Mouse (Mus musculus) intestine, embryonic 15.5 days (tissue): ENCODE results near the gene Ddb1. TPM values are rescaled to one million over a fixed set of nuclear protein-coding genes. Genes with fewer than 3 reads are reported as not detected.

ENCODE experiments used
- ATAC-seq: fragments of 200-750 bp; cut with Nextera tagmentation; 2 replicates; pipeline ENCODE4 v1.8.0; 2017; ENCODE audit warnings: moderate TSS enrichment, moderate library complexity
- H3K27ac ChIP-seq: fragments of 300-500 bp; sonication (generic); 2 replicates; pipeline ENCODE4 v1.5.1; 2015; ENCODE audit warnings: mild to moderate bottlenecking, inconsistent platforms
- H3K27me3 ChIP-seq: fragments of 300-500 bp; sonication (generic); replicated peaks from 2 replicates; pipeline ENCODE4 v1.6.1; 2015; ENCODE audit warnings: inconsistent platforms
- H3K36me3 ChIP-seq: fragments of 300-500 bp; sonication (generic); 2 replicates; pipeline ENCODE4 v1.6.1; 2015; ENCODE audit warnings: inconsistent platforms
- H3K4me1 ChIP-seq: fragments of 300-500 bp; sonication (generic); replicated peaks from 2 replicates; pipeline ENCODE4 v1.6.1; 2015; ENCODE audit warnings: inconsistent platforms
- H3K4me2 ChIP-seq: fragments of 300-500 bp; sonication (generic); replicated peaks from 2 replicates; pipeline ENCODE4 v1.6.1; 2015; ENCODE audit warnings: mild to moderate bottlenecking, inconsistent platforms
- H3K4me3 ChIP-seq: fragments of 300-500 bp; sonication (generic); replicated peaks from 2 replicates; pipeline ENCODE4 v1.5.1; 2015; ENCODE audit warnings: inconsistent platforms
- H3K9ac ChIP-seq: fragments of 300-500 bp; sonication (generic); 2 replicates; pipeline ENCODE4 v1.6.1; 2015; ENCODE audit warnings: inconsistent platforms
- H3K9me3 ChIP-seq: fragments of 300-500 bp; sonication (generic); 2 replicates; pipeline ENCODE4 v1.6.1; 2016; ENCODE audit warnings: inconsistent platforms
- WGBS: fragments of 180-500 bp; shearing (Covaris S2); methylation state at CpG from one replicate; pipeline ENCODE4 v1.1.7; 2015; 5-methylcytosine and 5-hydroxymethylcytosine counted together
- polyA plus RNA-seq: library from polyadenylated mRNA; unstranded; fragments of >200 nt; fragmentation: Nextera tagmentation; extraction: Ambion mirVana; gene quantifications from 2 replicates; pipeline ENCODE4 v1.2.1, GENCODE M21; 2015

Ddb1 gene
- polyA plus RNA-seq, 1 experiment from 2014 or later: 278 TPM

DNA sequence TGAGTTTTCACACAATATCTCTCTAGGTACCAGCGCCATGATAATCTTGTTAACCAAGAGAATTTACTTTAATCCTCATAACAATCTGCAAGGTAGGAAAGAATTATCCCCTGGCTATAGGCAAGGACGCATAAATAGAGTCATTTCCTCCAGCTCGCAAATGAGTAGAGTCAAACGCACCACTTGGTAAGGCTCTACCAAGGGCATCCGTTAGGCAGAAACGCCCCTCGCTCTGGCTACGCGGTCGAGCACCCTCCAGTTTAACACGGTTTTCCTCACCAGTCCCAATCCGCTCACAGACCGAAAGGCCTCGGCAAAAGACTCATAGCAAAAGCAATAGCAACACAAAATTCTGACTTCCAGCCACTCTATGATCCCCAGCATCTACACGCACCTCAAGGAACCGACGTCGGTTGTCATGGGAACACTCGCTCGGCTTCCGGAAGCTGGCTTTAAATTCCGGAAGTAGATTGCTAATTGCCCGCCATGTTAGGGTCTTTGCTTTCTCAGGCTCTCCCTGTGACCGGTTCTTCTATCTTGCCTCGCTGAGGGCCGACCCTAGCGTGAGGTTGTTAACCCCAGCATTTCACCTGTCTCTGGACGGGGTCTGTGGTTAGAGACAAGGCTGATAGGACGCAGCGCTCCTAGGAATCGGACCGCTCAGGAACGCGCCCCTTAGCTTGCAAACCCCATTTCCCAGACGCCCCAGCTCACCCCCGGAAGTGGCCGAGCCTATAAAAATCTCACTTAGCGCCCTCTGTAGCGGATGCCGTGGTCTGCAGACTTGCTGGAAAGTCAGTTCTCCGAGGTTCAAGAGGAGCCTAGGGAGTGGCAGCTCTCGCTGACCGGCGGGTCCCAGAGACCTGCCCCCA lies 28.2 kb upstream of the Ddb1 start, which contains the start of the genes Cyb561a3 and Tmem138:
Gene Cyb561a3, plus strand, starts transcription at position 483 of the 872 bp plus-strand sequence.
Gene Tmem138, minus strand, starts transcription at position 673 of the 872 bp plus-strand sequence.
- Histone ChIP-seq H3K9me3 (no peaks in the 10 kb centered on the region), H3K36me3 (0 out of 2 replicates have a peak, but pooled peaks cover 8% of the 10 kb centered on the region), H3K4me1 (peaks cover 3% of the 10 kb centered on the region; the same call in 1 of the 2 replicates), H3K9ac (peak within 1 kb of the TSS; percentile 81), H3K27me3 (no peaks in the 10 kb centered on the region), H3K4me3 (peak within 1 kb of the TSS; percentile 68), H3K4me2 (peak within 1 kb of the TSS; percentile 83), H3K27ac (peak within 1 kb of the TSS; percentile 93)
- under 1% methylated on average over 44 of the region's 44 CpGs for WGBS
- peak; percentile 98 for ATAC-seq

DNA sequence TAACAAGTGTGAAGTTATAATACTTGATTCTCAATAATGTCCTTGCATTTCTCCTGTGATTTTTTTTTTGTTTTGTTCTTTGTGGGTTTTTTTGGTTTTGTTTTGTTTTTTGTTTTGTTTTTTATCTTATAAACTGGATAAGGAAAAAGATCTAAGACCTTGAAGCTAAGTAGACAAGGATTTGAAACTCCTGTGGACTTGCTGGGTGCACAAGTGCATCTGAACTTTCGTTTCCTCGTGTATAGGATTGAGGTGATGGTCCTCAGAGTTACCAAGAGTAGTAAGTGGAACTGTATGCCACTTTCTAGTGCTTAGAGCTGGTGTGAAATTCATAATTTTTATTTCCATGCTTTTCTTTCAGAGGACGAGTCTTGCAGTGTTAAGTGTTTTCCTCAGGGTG lies 25.0 kb upstream of the Ddb1 start:
- 0 out of 2 replicates have a peak, but pooled peaks cover under 1% of the 10 kb centered on the region for H3K36me3 ChIP-seq

DNA sequence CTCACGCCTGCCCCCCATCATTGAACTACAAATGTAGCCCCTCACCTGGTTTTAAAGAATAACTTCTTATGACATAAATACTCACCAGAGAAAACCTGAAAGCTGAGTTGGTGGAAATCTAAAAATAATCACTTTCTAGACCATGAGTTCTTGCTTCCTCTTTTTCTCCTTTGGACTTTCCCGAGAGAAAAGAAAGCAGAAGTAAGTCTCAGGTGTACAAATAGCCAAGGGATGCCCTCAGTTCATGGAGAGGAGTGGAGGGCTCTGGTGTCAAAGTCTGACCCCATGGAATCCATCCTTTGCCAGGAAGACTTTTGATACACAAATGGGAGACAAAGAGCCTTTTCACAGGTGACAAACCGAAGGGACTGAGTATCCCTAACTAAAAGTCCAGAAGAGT lies 24.4 kb upstream of the Ddb1 start:
- Histone ChIP-seq H3K27ac (no peak overlapping the region), H3K36me3 (no peaks in the 10 kb centered on the region), H3K4me3 (no peak overlapping the region), H3K9me3 (no peaks in the 10 kb centered on the region), H3K4me1 (peaks cover 3% of the 10 kb centered on the region; the same call in 1 of the 2 replicates), H3K9ac (no peak overlapping the region), H3K27me3 (no peaks in the 10 kb centered on the region), H3K4me2 (no peak overlapping the region)
- no peak for ATAC-seq
- WGBS: 81% methylated on average over 3 of the region's 3 CpGs

More for the DNA sequence above, 25.0 kb upstream of the Ddb1 start:
- Histone ChIP-seq H3K27ac (no peak overlapping the region), H3K9me3 (no peaks in the 10 kb centered on the region), H3K4me3 (no peak overlapping the region), H3K4me2 (no peak overlapping the region), H3K27me3 (no peaks in the 10 kb centered on the region), H3K9ac (no peak overlapping the region), H3K4me1 (peaks cover 3% of the 10 kb centered on the region; the same call in 1 of the 2 replicates)
- no peak for ATAC-seq
- 82% methylated on average over 3 of the region's 3 CpGs for WGBS

DNA sequence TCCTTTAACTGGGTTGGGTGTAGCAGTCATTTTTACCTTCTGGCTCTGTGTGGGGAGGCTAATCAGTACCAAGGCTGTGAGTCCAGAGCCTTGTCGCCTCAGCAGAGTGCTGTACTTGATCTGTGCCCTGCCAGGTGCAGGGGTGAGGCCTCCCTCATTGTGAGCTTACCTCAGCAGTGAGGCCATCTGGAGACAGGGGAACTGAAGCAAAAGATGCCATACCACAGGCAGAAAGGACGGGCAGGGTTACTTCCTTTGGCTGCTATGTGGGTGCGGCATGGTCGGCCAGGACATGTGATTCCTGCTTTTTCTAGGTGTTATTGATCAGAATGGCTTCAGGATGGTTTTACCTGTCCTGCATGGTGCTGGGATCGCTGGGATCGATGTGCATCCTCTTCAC lies 23.1 kb upstream of the Ddb1 start:
- H3K4me2 ChIP-seq: no peak overlapping the region
- H3K4me1 ChIP-seq: peaks cover 3% of the 10 kb centered on the region; the same call in 1 of the 2 replicates
- H3K27ac ChIP-seq: no peak overlapping the region
- ATAC-seq: no peak
- H3K27me3 ChIP-seq: no peaks in the 10 kb centered on the region
- no peak overlapping the region for H3K9ac ChIP-seq
- H3K9me3 ChIP-seq: no peaks in the 10 kb centered on the region
- H3K4me3 ChIP-seq: no peak overlapping the region
- H3K36me3 ChIP-seq: no peaks in the 10 kb centered on the region
- WGBS: 82% methylated on average over 6 of the region's 6 CpGs

DNA sequence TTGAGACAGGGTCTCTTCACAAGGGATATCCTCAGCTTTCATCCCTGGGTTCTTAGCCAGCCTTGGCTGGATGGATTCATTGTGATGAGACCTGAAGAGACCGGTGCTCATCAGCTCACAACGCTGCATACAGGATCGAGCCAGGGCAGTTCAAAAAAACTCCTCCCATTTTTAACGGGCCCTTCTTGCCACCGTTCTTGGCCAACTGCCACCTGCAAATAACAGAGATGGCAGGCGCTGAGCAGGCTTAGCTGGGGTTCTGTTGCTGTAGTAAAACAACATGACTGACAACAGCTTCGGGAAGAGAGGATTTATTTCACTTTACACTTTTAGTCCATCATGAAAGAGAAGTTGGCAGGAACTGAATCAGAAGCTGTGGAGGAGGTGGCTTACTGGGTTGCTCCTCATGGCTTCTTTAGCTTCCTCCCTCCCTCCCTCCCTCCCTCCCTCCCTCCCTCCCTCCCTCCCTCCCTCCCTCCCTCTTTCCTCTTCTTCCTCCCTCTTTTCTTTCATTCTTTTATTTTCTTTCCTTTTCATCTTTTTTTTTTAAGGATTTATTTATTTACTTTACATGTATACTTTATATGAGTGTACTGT lies 21.5 kb upstream of the Ddb1 start:
- no peak for ATAC-seq
- no peaks in the 10 kb centered on the region for H3K27me3 ChIP-seq
- H3K9me3 ChIP-seq: no peaks in the 10 kb centered on the region
- H3K4me1 ChIP-seq: no peaks in the 10 kb centered on the region
- H3K9ac ChIP-seq: no peak overlapping the region
- H3K27ac ChIP-seq: no peak overlapping the region
- H3K4me2 ChIP-seq: no peak overlapping the region
- H3K4me3 ChIP-seq: no peak overlapping the region
- 76% methylated on average over 7 of the region's 7 CpGs for WGBS
- H3K36me3 ChIP-seq: no peaks in the 10 kb centered on the region

DNA sequence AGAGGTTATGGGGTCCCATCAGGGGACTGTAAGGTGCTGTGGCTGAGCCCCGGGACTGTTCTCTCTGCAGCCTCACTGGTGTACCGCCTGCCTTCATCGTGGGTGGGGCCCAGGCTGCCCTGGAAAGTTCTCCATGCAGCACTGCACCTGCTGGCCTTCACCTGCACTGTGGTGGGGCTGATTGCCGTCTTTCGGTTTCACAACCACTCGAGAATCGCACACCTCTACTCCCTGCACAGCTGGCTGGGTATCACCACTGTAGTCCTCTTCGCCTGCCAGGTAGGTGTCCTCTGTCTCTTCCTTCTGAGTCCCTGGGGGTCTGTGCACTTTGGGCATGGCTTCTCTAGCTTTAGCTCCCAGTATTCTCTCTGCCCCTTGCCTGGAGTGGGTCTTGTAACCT lies 20.0 kb upstream of the Ddb1 start:
- Histone ChIP-seq H3K4me2 (no peak overlapping the region), H3K36me3 (peaks cover 4% of the 10 kb centered on the region; the same call in 1 of the 2 replicates)
- ATAC-seq: peak; percentile 85

DNA sequence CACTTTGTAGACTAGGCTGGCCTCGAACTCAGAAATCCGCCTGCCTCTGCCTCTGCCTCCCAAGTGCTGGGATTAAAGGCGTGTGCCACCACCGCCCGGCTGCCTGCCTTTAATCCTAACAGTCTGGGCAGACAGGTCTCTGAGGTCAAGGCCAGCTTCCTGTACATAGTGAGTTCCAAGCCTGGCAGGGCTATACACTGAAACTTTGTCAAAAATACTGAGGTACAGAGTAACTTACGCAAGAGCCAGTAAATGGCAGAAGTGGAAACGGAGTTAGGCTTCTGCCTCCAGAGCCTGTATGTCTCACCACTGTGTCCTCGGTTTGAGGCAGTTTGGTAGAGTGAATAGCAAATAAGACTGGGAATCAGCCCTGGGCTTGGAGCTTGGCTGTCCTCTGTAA lies 17.9 kb upstream of the Ddb1 start:
- H3K27ac ChIP-seq: no peak overlapping the region
- H3K4me2 ChIP-seq: no peak overlapping the region
- no peaks in the 10 kb centered on the region for H3K27me3 ChIP-seq
- H3K9me3 ChIP-seq: no peaks in the 10 kb centered on the region
- no peaks in the 10 kb centered on the region for H3K4me1 ChIP-seq
- no peak overlapping the region for H3K9ac ChIP-seq
- peaks cover 4% of the 10 kb centered on the region; the same call in 1 of the 2 replicates for H3K36me3 ChIP-seq
- ATAC-seq: no peak
- 84% methylated on average over 8 of the region's 8 CpGs for WGBS
- H3K4me3 ChIP-seq: no peak overlapping the region

More for the DNA sequence above, 20.0 kb upstream of the Ddb1 start:
- H3K27ac ChIP-seq: no peak overlapping the region
- H3K9me3 ChIP-seq: no peaks in the 10 kb centered on the region
- H3K9ac ChIP-seq: no peak overlapping the region
- no peaks in the 10 kb centered on the region for H3K4me1 ChIP-seq
- H3K27me3 ChIP-seq: no peaks in the 10 kb centered on the region
- 59% methylated on average over 8 of the region's 8 CpGs for WGBS
- no peak overlapping the region for H3K4me3 ChIP-seq

DNA sequence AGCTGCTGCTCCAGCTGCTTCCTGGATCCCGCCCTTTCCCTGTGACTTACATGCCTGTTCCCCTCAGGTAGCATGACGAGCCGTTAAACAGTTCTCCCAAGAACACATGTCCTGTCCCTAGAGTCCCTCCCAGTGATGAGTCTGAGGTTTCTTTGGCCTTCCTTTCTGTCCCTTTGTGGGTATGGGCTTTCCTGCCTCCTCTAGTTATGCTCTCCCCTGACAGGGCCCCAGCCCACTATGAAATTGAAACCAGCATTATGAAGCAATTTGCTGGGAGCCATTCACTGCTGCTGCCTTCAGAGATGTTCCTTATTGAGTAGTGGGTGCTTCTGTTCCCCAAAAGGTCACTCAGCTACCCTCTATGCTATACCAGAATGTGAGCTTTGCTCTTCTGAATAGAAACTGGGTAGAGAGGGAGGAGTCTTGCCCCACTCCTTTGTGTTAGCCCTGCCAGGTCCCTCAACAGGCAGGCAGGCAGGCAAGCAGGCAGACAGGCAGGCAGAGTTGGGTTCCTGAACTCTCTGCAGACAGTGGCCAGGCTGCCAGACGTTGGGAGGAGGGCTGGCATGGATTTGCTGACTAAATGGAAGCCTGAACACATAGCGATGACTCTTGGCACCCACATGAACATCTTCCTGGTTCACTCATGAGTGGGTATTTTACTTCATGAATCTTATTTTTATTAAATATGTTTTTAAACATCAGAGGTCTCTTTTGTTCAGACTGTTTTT lies 15.8 kb upstream of the Ddb1 start:
- no peak overlapping the region for H3K27ac ChIP-seq
- WGBS: 61% methylated on average over 5 of the region's 5 CpGs
- H3K9ac ChIP-seq: no peak overlapping the region
- no peak; the same call in 1 of the 2 replicates for ATAC-seq
- H3K4me1 ChIP-seq: no peaks in the 10 kb centered on the region
- H3K9me3 ChIP-seq: no peaks in the 10 kb centered on the region
- H3K4me3 ChIP-seq: no peak overlapping the region
- no peak overlapping the region for H3K4me2 ChIP-seq
- H3K36me3 ChIP-seq: peaks cover 7% of the 10 kb centered on the region; the same call in 1 of the 2 replicates
- H3K27me3 ChIP-seq: no peaks in the 10 kb centered on the region

DNA sequence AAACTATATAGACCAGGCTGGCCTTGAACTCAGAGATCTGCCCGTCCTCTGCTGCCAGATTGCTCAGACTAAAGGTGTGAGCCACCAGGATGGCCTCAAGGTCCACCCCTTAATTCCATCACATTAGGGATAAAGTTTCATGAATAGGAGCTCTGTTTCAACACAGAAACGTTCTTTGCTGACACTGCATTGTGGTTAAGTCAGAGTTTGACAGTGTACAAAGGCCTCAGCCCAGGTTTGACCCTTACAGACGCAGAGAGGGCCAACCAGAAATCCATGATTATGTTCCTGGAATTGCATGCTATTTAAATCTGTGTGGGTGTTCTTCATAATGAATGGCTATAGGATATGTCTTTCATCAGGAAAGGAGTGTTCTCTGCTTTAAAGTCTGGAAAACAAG lies 14.8 kb upstream of the Ddb1 start:
- H3K27ac ChIP-seq: no peak overlapping the region
- H3K27me3 ChIP-seq: no peaks in the 10 kb centered on the region
- ATAC-seq: no peak
- no peak overlapping the region for H3K4me3 ChIP-seq
- 71% methylated on average over 3 of the region's 3 CpGs for WGBS
- H3K9ac ChIP-seq: no peak overlapping the region
- H3K4me2 ChIP-seq: no peak overlapping the region
- H3K9me3 ChIP-seq: no peaks in the 10 kb centered on the region
- H3K4me1 ChIP-seq: no peaks in the 10 kb centered on the region
- peaks cover 7% of the 10 kb centered on the region; the same call in 1 of the 2 replicates for H3K36me3 ChIP-seq

DNA sequence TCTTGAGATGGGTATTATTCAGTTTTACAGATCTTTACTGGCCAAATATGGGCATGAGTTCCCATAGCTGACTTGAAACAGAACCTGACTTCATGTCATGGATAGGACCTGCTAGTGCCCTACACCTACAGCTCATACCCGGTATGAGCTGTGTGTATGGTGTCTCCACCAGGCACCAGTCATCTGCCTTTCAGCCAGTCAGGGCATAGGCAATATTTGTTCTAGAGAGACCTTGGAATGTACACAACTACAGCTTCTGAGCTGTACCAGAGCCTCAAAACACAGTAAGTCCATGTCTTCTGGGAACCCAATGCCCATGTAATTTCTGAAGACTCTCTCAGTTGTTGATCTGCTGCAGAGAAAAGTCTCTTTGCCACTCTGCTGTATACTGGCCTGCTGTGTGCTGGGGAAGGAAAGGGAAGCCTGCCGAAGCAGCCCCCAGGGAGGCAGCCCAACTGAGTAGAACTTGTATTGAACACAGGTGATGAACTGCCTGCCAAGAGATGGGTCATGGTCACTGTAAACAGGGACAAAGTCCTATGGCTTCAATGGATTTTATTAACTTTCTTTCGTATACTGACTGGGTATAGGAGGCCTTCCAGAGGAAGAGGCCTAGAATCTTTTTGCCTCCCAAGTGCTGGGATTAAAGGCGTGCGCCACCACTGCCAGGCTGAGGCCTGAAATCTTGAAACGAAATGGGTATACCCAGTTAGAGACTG lies 13.3 kb upstream of the Ddb1 start:
- 85% methylated on average over 6 of the region's 6 CpGs for WGBS
- Histone ChIP-seq H3K4me1 (no peaks in the 10 kb centered on the region), H3K4me3 (no peak overlapping the region), H3K36me3 (peaks cover 13% of the 10 kb centered on the region), H3K27me3 (no peaks in the 10 kb centered on the region), H3K4me2 (no peak overlapping the region), H3K9me3 (no peaks in the 10 kb centered on the region), H3K27ac (no peak overlapping the region), H3K9ac (no peak overlapping the region)
- no peak for ATAC-seq

DNA sequence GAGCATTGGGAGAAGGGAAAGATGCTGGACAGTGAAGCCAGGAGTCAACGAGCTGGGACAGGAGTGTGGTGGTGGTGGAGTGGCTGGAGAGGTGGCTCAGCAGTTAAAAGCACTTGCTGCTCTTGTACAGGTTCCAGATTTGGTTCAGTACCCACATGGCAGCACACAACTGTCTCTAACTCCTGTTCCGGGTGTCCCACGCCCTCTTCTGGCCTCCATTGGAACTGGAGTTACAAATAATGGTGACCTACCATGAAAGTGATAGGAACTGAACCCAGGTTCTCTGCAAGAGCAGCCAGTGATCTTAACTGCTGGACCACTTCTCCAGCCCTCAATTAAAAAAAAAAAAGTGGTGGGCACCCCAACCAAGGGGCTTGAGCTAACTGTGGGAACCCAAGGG lies 6.9 kb upstream of the Ddb1 start:
- H3K9me3 ChIP-seq: no peaks in the 10 kb centered on the region
- 0 out of 2 replicates have a peak, but pooled peaks cover 8% of the 10 kb centered on the region for H3K4me1 ChIP-seq
- no peaks in the 10 kb centered on the region for H3K27me3 ChIP-seq
- no peak for ATAC-seq
- no peak overlapping the region for H3K27ac ChIP-seq
- H3K9ac ChIP-seq: no peak overlapping the region
- H3K4me2 ChIP-seq: no peak overlapping the region
- no peak overlapping the region for H3K4me3 ChIP-seq
- WGBS: 42% methylated on average over 3 of the region's 3 CpGs
- H3K36me3 ChIP-seq: peaks cover 16% of the 10 kb centered on the region
